Mouse (Mus musculus): ENCODE data around the gene Ola1. TPM values are rescaled to one million over a fixed set of nuclear protein-coding genes. Genes with fewer than 3 reads are reported as not detected.

The Ola1 gene
- 64.1 and 69.6 TPM in 2 replicates for polyA plus RNA-seq (2015; fragmentation: Nextera tagmentation; extraction: Ambion mirVana)

- 75% methylated on average over 5 of the region's 5 CpGs for WGBS
- H3K4me3 ChIP-seq, result no peak within 1 kb of the TSS
- no peak within 1 kb of the TSS for H3K4me2 ChIP-seq
- H3K27ac ChIP-seq (replicated peaks), result no peak within 1 kb of the TSS
- no peaks in the 10 kb centered on the region for H3K4me1 ChIP-seq
- H3K27me3 ChIP-seq (replicated peaks), result no peaks in the 10 kb centered on the region
- H3K9me3 ChIP-seq, result no peaks in the 10 kb centered on the region
- H3K36me3 ChIP-seq, result no peaks in the 10 kb centered on the region
- H3K9ac ChIP-seq, result no peak within 1 kb of the TSS
- ATAC-seq (ENCODE audit: extremely low read depth, insufficient number of reproducible peaks, low FRiP score, low TSS enrichment), result no peak
These were observed at the start of gene Ola1 for GRCm38 (mm10) chr2:73218913-73219312. TSS of gene Ola1 (minus strand) at chr2:73218924.

GRCm38 (mm10) chr2:73268281-73268680 lies 49.6 kb upstream of the Ola1 start:
- Histone ChIP-seq H3K9me3 (no peaks in the 10 kb centered on the region), H3K9ac (no peak overlapping the region), H3K4me3 (no peak overlapping the region), H3K27me3 (replicated peaks) (peaks cover 96% of the 10 kb centered on the region), H3K36me3 (no peaks in the 10 kb centered on the region), H3K4me1 (peaks cover 54% of the 10 kb centered on the region), H3K27ac (replicated peaks) (no peak overlapping the region), H3K4me2 (no peak overlapping the region)
- 2% methylated on average over 12 of the region's 12 CpGs for WGBS
- no peak for ATAC-seq (ENCODE audit: extremely low read depth, insufficient number of reproducible peaks, low FRiP score, low TSS enrichment)

DNA sequence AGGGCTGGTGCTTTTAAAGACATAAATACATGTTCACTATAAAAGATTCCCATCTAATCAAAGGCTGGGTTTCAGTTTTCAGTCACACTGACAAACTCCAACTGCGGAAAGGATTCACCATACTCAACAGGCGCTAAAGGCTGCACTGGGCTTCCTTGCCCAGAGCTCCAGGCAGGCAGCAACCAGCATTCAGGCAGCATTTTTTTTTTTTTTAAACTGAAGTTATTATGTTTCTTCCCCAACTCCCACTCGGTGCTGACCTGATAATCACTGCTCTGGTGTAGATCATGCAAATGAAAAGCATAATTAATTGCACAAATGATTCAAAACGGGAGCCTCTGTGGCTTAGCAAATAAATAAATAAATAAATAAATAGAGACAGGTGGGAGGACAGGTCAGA lies 49.1 kb upstream of the Ola1 start:
- H3K4me1 ChIP-seq, result peaks cover 54% of the 10 kb centered on the region
- H3K9me3 ChIP-seq, result no peaks in the 10 kb centered on the region
- H3K36me3 ChIP-seq, result no peaks in the 10 kb centered on the region
- no peak overlapping the region for H3K4me3 ChIP-seq
- peaks cover 96% of the 10 kb centered on the region for H3K27me3 ChIP-seq (replicated peaks)
- H3K4me2 ChIP-seq, result no peak overlapping the region
- 5% methylated on average over 4 of the region's 4 CpGs for WGBS
- H3K27ac ChIP-seq (replicated peaks), result no peak overlapping the region
- H3K9ac ChIP-seq, result no peak overlapping the region
- ATAC-seq (ENCODE audit: extremely low read depth, insufficient number of reproducible peaks, low FRiP score, low TSS enrichment), result no peak

DNA sequence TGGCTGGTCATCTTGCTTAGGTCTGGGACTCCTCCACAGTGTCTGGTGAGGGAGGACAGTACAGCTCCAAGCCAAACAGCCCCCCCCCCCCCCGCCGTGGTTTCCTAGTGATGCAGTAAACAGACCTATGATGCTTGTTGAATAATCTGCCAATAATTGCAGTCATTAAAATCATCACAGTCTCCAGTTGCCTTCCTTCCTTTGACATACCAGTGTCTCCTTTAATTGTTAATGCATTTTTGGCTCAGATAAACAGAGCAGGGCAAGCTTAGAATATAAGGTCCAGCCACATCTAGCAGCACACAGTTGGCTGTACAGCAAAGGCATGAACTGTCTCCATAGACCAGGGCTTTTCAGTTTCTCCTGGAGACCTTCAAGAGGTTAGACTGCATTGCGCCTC lies 48.5 kb upstream of the Ola1 start:
- H3K9ac ChIP-seq, result no peak overlapping the region
- ATAC-seq (ENCODE audit: extremely low read depth, insufficient number of reproducible peaks, low FRiP score, low TSS enrichment), result no peak
- H3K27ac ChIP-seq (replicated peaks), result no peak overlapping the region
- H3K4me2 ChIP-seq, result no peak overlapping the region
- no peak overlapping the region for H3K4me3 ChIP-seq
- WGBS, result 18% methylated on average over 3 of the region's 3 CpGs
- H3K36me3 ChIP-seq, result no peaks in the 10 kb centered on the region
- H3K4me1 ChIP-seq, result peaks cover 49% of the 10 kb centered on the region
- no peaks in the 10 kb centered on the region for H3K9me3 ChIP-seq
- peaks cover 96% of the 10 kb centered on the region for H3K27me3 ChIP-seq (replicated peaks)

GRCm38 (mm10) chr2:73266623-73267022 lies 47.9 kb upstream of the Ola1 start:
- H3K9me3 ChIP-seq, result peaks cover 3% of the 10 kb centered on the region; the same call in 1 of the 2 replicates
- 17% methylated on average over 1 of the region's 1 CpGs for WGBS
- ATAC-seq (ENCODE audit: extremely low read depth, insufficient number of reproducible peaks, low FRiP score, low TSS enrichment), result no peak
- H3K4me3 ChIP-seq, result no peak overlapping the region
- H3K4me2 ChIP-seq, result no peak overlapping the region
- H3K9ac ChIP-seq, result no peak overlapping the region
- peaks cover 43% of the 10 kb centered on the region for H3K4me1 ChIP-seq
- no peak overlapping the region for H3K27ac ChIP-seq (replicated peaks)
- H3K27me3 ChIP-seq (replicated peaks), result peaks cover 96% of the 10 kb centered on the region
- no peaks in the 10 kb centered on the region for H3K36me3 ChIP-seq

DNA sequence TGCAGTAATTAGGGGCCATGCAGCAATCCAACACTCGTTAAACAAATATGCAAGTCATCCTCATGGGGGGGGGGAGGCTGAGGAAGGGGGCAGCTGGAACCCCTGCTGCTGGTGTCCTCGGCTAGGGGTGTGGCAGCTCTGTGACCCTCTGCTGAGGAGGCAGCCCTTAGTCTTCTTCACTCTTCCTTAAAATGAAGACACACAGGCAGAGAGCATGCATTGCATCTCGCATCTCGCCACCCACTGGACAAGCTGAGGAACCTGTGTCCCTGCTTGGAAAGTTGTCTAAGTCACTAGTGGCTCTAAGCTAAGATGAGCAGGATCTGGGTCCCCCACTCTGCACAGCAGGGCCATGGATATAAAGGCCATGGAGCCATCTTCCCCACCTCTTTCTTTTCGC lies 47.3 kb upstream of the Ola1 start:
- Histone ChIP-seq H3K4me3 (no peak overlapping the region), H3K27me3 (replicated peaks) (peaks cover 90% of the 10 kb centered on the region), H3K4me1 (peaks cover 37% of the 10 kb centered on the region), H3K9me3 (peaks cover 3% of the 10 kb centered on the region; the same call in 1 of the 2 replicates), H3K4me2 (no peak overlapping the region), H3K27ac (replicated peaks) (no peak overlapping the region), H3K36me3 (no peaks in the 10 kb centered on the region), H3K9ac (no peak overlapping the region)
- WGBS, result 8% methylated on average over 5 of the region's 5 CpGs
- ATAC-seq (ENCODE audit: extremely low read depth, insufficient number of reproducible peaks, low FRiP score, low TSS enrichment), result no peak

- Histone ChIP-seq H3K27ac (replicated peaks) (no peak overlapping the region), H3K36me3 (no peaks in the 10 kb centered on the region), H3K4me3 (peak overlapping the region; percentile 55), H3K9me3 (peaks cover 3% of the 10 kb centered on the region; the same call in 1 of the 2 replicates), H3K27me3 (replicated peaks) (peaks cover 76% of the 10 kb centered on the region), H3K4me2 (peak overlapping the region; percentile 84), H3K4me1 (peaks cover 29% of the 10 kb centered on the region), H3K9ac (peak overlapping the region; percentile 73)
- WGBS, result 7% methylated on average over 11 of the region's 11 CpGs
- ATAC-seq (ENCODE audit: extremely low read depth, insufficient number of reproducible peaks, low FRiP score, low TSS enrichment), result no peak
These were observed 46.0 kb upstream of the Ola1 start for GRCm38 (mm10) chr2:73264611-73265195.

- Histone ChIP-seq H3K4me3 (peak overlapping the region; percentile 55), H3K27ac (replicated peaks) (no peak overlapping the region), H3K27me3 (replicated peaks) (peaks cover 71% of the 10 kb centered on the region), H3K4me2 (peak overlapping the region; percentile 84), H3K36me3 (no peaks in the 10 kb centered on the region), H3K9me3 (peaks cover 3% of the 10 kb centered on the region; the same call in 1 of the 2 replicates), H3K9ac (peak overlapping the region; percentile 73), H3K4me1 (peaks cover 27% of the 10 kb centered on the region)
- ATAC-seq (ENCODE audit: extremely low read depth, insufficient number of reproducible peaks, low FRiP score, low TSS enrichment), result no peak
- under 1% methylated on average over 38 of the region's 38 CpGs for WGBS
These were observed 45.3 kb upstream of the Ola1 start for GRCm38 (mm10) chr2:73263794-73264610.

DNA sequence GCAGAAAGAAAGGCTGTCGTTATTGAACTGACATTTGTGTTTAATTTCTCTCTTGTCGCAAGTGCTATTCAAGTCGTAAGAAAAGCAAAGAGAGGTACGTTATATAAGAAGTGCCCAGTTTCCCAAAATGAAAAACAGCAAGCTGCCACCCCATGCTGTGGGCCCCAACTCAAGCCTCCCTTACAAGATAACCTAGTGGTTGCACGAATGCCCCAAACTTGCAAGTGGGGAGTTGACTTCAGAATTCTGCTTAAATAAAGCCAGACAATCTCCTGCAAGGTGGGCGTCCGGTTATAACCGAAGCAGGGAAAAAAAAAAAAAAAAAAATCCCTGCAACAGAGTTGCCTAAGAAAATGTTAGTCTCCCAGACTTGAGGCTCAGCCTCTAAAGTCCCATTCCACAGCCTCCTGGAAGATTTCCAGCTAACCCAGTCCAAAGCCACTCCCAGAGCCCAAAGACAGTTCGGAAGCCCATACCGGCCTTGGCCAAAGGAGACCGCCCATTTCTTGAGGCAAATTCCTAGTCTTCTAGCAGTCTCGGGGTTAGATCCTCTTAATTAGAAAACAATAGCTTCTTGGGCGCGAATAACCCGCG lies 44.5 kb upstream of the Ola1 start:
- peaks cover 3% of the 10 kb centered on the region; the same call in 1 of the 2 replicates for H3K9me3 ChIP-seq
- H3K4me1 ChIP-seq, result peaks cover 27% of the 10 kb centered on the region
- H3K4me2 ChIP-seq, result peak overlapping the region; percentile 84
- peak overlapping the region; percentile 55 for H3K4me3 ChIP-seq
- H3K27ac ChIP-seq (replicated peaks), result no peak overlapping the region
- peak overlapping the region; percentile 73 for H3K9ac ChIP-seq
- peaks cover 64% of the 10 kb centered on the region for H3K27me3 ChIP-seq (replicated peaks)
- ATAC-seq (ENCODE audit: extremely low read depth, insufficient number of reproducible peaks, low FRiP score, low TSS enrichment), result no peak
- H3K36me3 ChIP-seq, result no peaks in the 10 kb centered on the region
- WGBS, result 11% methylated on average over 16 of the region's 16 CpGs

DNA sequence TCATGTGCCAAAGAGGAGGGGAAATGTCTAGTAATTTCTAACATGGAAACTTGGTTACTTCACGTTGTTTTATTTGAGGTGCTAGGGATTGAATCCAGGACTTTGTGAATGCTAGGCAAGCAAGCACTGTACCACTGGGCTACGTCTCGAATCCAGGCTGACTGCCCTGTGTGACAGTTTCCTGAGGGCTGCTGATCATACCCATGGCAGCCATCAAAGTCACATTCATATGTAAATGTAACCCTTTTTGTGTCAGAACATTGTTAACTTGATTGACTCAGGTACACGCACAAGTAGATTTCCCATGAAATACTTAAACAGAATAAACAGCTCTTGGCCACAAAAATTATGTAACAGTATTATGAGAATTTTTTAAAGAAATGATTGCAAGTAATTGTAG lies 30.0 kb upstream of the Ola1 start:
- no peak for ATAC-seq (ENCODE audit: extremely low read depth, insufficient number of reproducible peaks, low FRiP score, low TSS enrichment)
- Histone ChIP-seq H3K36me3 (no peaks in the 10 kb centered on the region), H3K27ac (replicated peaks) (no peak overlapping the region), H3K27me3 (replicated peaks) (no peaks in the 10 kb centered on the region), H3K4me1 (no peaks in the 10 kb centered on the region), H3K9me3 (0 out of 2 replicates have a peak, but pooled peaks cover 8% of the 10 kb centered on the region), H3K9ac (no peak overlapping the region), H3K4me3 (no peak overlapping the region), H3K4me2 (no peak overlapping the region)
- 78% methylated on average over 4 of the region's 4 CpGs for WGBS

GRCm38 (mm10) chr2:73241299-73241698 lies 22.6 kb upstream of the Ola1 start:
- 0 out of 2 replicates have a peak, but pooled peaks cover 4% of the 10 kb centered on the region for H3K9me3 ChIP-seq
- no peak overlapping the region for H3K27ac ChIP-seq (replicated peaks)
- no peak; the same call in 1 of the 2 replicates for ATAC-seq (ENCODE audit: extremely low read depth, insufficient number of reproducible peaks, low FRiP score, low TSS enrichment)
- H3K9ac ChIP-seq, result no peak overlapping the region
- H3K36me3 ChIP-seq, result no peaks in the 10 kb centered on the region
- H3K4me1 ChIP-seq, result no peaks in the 10 kb centered on the region
- H3K27me3 ChIP-seq (replicated peaks), result 0 out of 2 replicates have a peak, but pooled peaks cover 4% of the 10 kb centered on the region
- H3K4me3 ChIP-seq, result no peak overlapping the region
- H3K4me2 ChIP-seq, result no peak overlapping the region
- WGBS, result 68% methylated on average over 4 of the region's 4 CpGs

Data from heart, embryonic 13.5 days (tissue).